Mouse (Mus musculus) thymus, adult 2 months (tissue): ENCODE results near the gene Mettl23.

Experiments used
- CTCF ChIP-seq: fragments of 200-500 bp; IDR thresholded peaks from 2 replicates; pipeline ENCODE4 v1.5.1; 2012; ENCODE audit warnings: mild to moderate bottlenecking, control low read depth, low read length, moderate library complexity, borderline replicate concordance; ENCODE audit not compliant: control insufficient read depth, poor library complexity, insufficient read depth; ENCODE audit errors: extremely low read depth
- POLR2A ChIP-seq: fragments of 200-500 bp; IDR thresholded peaks from 2 replicates; pipeline ENCODE4 v1.6.1; 2012; ENCODE audit warnings: mild to moderate bottlenecking, low read length, control low read depth, moderate library complexity; ENCODE audit not compliant: control insufficient read depth, poor library complexity, insufficient read depth; ENCODE audit errors: extremely low read depth

DNA sequence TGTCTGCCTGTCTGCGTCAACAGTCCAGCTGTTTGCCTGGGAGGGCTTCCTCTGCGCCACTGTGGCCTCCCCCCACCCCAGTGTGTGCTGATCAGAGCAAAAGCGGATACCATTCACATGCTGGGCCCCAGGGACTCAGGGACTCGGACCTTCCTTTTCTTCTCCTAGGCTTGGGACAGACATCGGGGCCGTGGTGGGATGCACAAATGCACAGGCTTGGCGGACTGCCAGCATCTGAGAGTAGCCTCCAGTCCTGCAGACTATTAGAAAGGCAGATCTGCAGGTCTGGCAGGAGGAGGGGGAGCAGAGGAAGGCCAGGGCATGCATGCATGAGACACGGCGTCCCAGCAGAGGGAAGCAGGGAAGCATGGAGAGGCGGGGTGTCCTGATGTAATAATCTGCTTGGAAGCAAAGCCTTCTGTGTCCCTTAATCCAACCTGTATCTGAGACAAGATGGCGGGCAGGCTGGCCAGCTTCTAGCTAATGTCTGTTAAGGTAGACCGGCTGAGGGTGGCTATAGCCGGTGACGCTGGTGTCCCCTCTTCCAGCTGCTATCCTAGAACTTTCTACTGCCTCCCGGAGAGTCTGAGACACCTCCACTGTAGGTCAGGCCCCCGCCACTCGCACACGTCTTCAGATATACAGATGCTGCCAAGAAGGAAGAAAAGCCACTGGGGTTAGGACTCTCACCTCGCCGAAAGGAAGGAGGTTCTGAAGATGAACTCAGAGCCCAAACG, 30.1 kb upstream of the Mettl23 start:
- TF ChIP-seq CTCF (no peak), POLR2A (no peak)
